Mouse (Mus musculus): ENCODE results near the gene Rnf128.

GRCm38 (mm10) chrX:139653292-139653691 lies 90.2 kb downstream of the Rnf128 start:
- no peak for TF ChIP-seq CTCF (IDR thresholded peaks at IDR 0.05; ENCODE audit: extremely low read depth, insufficient read depth, insufficient read length, insufficient replicate concordance)
- no peak for TF ChIP-seq POLR2A (IDR thresholded peaks at IDR 0.05; ENCODE audit: low read depth, low read length)
